Mouse (Mus musculus): ENCODE data around the gene Cfap126. TPM values are rescaled to one million over a fixed set of nuclear protein-coding genes. Genes with fewer than 3 reads are reported as not detected.
"Not testable (repeated sequence)": the region's sequence is repeated elsewhere in the genome, so short reads cannot be mapped to it uniquely, and the experiment has no call there.

Cfap126 gene
- polyA plus RNA-seq, 1 experiment from 2014 or later: 2.3 TPM

DNA sequence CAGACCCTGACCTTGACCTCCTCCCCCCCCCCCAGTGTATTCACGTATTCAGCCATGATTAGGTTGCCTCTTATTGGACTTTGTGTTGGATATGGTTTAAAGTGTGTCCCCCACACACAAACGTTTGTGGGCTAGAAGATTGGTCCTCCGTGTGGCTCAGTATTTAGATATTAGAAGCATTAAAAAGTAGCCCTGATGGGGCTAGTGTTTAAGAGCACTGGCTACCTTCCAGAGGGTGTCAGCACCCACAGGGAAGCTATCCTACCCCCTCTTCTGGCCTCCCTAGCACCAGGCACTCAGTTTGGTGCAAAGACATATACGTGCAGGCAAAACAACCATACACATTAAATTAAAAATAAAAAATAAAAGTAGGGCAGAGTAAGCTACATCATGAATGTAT is 732 bp upstream of the Cfap126 start:
- no peak for ATAC-seq (ENCODE audit: low FRiP score, low read depth)
- H3K4me3 ChIP-seq: no peak overlapping the region
- no peaks in the 10 kb centered on the region for H3K9me3 ChIP-seq
- H3K9ac ChIP-seq: no peak overlapping the region
- no peak overlapping the region; the same call in 1 of the 2 replicates for H3K4me2 ChIP-seq (replicated peaks)
- H3K4me1 ChIP-seq: peaks cover 15% of the 10 kb centered on the region
- WGBS: 81% methylated on average over 4 of the region's 4 CpGs
- no peaks in the 10 kb centered on the region for H3K27me3 ChIP-seq (replicated peaks)
- no peak overlapping the region for H3K27ac ChIP-seq
- H3K36me3 ChIP-seq: no peaks in the 10 kb centered on the region

DNA sequence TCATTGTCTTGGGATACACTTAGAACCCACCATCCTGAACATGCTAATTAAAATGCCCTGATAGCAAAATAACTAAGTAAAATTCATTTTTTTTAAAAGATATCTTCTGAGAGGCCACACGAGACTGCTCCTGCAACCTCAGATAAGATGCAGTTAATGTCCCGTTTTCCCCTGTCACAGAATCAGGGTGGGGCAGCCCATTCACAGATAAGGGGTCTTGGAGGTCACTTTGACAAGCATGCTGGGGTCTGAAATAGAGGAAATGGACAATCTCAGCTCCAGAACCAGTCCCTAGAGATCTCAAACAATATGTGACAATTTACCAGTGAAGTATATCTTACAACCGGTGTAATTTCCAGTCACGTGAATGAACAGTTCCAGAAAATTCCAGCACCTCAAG is 2.6 kb downstream of the Cfap126 start:
- no peaks in the 10 kb centered on the region for H3K36me3 ChIP-seq
- no peak overlapping the region for H3K4me2 ChIP-seq (replicated peaks)
- no peak for ATAC-seq (ENCODE audit: low FRiP score, low read depth)
- 75% methylated on average over 4 of the region's 4 CpGs for WGBS
- peaks cover 11% of the 10 kb centered on the region for H3K4me1 ChIP-seq
- no peaks in the 10 kb centered on the region for H3K27me3 ChIP-seq (replicated peaks)
- H3K27ac ChIP-seq: no peak overlapping the region
- H3K9me3 ChIP-seq: no peaks in the 10 kb centered on the region
- H3K9ac ChIP-seq: no peak overlapping the region
- no peak overlapping the region for H3K4me3 ChIP-seq

DNA sequence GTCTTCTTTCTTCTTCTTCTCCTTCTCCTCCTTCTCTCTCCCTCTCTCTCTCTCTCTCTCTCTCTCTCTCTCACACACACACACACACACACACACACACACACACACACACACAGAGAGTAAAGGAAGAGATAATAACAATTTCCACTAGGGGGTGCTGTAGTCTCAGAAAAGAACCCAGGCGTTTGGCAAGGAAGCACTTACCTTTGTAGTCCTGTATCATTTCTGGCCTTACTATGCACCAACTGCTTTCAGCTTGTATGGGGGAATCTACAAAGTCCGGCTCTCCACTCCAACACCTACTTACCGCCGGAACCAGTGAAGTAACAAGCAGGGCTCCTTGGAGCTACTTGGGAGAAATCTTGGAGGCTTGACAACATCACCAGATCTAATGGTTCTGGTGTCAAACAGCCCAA is 4.6 kb downstream of the Cfap126 start:
- Histone ChIP-seq H3K4me2 (replicated peaks) (no peak overlapping the region), H3K4me1 (peaks cover 7% of the 10 kb centered on the region; the same call in 1 of the 2 replicates), H3K36me3 (no peaks in the 10 kb centered on the region), H3K27ac (no peak overlapping the region), H3K27me3 (replicated peaks) (no peaks in the 10 kb centered on the region), H3K9ac (no peak overlapping the region), H3K4me3 (no peak overlapping the region), H3K9me3 (no peaks in the 10 kb centered on the region)
- peak; percentile 31; the same call in 1 of the 2 replicates for ATAC-seq (ENCODE audit: low FRiP score, low read depth)
- WGBS: 15% methylated on average over 4 of the region's 4 CpGs

DNA sequence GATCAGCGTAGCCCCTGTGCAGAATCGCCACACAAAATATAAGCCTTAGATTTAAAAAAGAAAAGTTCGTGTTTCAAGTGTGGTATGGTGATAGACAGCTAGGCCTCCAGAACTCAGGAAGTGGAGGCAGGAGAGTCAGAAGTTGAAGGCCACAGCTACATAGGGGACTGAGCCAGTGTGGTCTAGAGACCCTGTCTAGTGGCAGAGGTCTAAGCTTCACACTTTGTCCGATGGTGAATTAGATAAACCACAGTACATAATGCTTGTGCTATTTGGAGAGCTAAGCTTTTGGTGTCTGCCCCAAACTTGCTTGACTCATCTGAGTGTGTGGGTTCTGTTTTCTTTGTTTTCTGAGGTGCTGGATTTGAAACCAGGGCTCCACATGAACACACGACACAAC is 5.3 kb downstream of the Cfap126 start:
- Histone ChIP-seq H3K9ac (no peak overlapping the region), H3K36me3 (no peaks in the 10 kb centered on the region), H3K27ac (no peak overlapping the region), H3K4me3 (no peak overlapping the region), H3K4me2 (replicated peaks) (no peak overlapping the region), H3K9me3 (no peaks in the 10 kb centered on the region), H3K27me3 (replicated peaks) (no peaks in the 10 kb centered on the region), H3K4me1 (0 out of 2 replicates have a peak, but pooled peaks cover under 1% of the 10 kb centered on the region)
- no peak for ATAC-seq (ENCODE audit: low FRiP score, low read depth)
- WGBS: 91% methylated on average over 5 of the region's 5 CpGs

DNA sequence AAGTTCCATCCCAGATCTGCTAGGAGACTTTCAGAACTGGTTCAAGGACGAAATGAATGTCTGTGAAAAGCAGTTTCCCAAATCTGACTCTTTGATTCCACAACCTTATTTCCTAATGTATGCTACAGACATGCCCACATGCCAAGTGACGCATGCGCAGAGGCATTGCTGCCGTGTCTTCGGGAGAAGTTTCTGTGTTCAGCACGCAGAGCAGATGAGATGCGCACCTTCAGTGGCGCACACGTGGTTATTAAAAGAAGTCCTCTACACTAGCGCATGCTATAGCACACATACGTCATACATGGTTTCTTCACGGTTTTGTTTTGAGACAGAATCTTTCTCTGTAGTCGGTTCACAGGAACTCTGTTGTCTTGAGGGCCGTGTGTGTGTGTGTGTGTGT is 5.7 kb downstream of the Cfap126 start:
- WGBS: 88% methylated on average over 14 of the region's 14 CpGs
- no peak for ATAC-seq (ENCODE audit: low FRiP score, low read depth)

DNA sequence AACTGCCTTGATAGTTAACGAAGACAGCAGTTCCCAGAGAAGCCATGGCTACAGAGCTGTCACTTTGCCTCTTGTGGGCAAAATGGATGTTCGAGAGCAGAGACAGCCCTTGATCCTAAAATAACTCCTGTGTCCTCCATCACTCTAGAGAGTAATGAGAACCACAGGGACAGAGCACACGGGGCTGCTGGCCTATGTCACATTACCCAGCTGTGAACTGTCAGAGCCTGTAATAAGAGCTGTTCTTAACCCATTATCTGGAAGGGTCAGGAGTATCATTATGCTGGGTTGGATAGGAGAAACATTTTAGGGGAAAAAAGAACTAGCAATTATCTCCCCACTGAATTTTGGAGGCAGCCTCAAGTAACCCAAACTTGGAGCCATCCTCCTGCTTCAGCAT is 7.2 kb downstream of the Cfap126 start:
- Histone ChIP-seq H3K36me3 (no peaks in the 10 kb centered on the region), H3K27me3 (replicated peaks) (no peaks in the 10 kb centered on the region), H3K4me1 (no peaks in the 10 kb centered on the region), H3K9ac (no peak overlapping the region), H3K4me3 (no peak overlapping the region), H3K4me2 (replicated peaks) (no peak overlapping the region), H3K27ac (no peak overlapping the region), H3K9me3 (no peaks in the 10 kb centered on the region)
- 60% methylated on average over 3 of the region's 3 CpGs for WGBS
- ATAC-seq (ENCODE audit: low FRiP score, low read depth): no peak

More for the DNA sequence above, 5.7 kb downstream of the Cfap126 start:
- Histone ChIP-seq H3K4me3 (no peak overlapping the region), H3K36me3 (no peaks in the 10 kb centered on the region), H3K27ac (no peak overlapping the region), H3K4me2 (replicated peaks) (no peak overlapping the region), H3K4me1 (no peaks in the 10 kb centered on the region), H3K9ac (no peak overlapping the region), H3K9me3 (no peaks in the 10 kb centered on the region), H3K27me3 (replicated peaks) (no peaks in the 10 kb centered on the region)

DNA sequence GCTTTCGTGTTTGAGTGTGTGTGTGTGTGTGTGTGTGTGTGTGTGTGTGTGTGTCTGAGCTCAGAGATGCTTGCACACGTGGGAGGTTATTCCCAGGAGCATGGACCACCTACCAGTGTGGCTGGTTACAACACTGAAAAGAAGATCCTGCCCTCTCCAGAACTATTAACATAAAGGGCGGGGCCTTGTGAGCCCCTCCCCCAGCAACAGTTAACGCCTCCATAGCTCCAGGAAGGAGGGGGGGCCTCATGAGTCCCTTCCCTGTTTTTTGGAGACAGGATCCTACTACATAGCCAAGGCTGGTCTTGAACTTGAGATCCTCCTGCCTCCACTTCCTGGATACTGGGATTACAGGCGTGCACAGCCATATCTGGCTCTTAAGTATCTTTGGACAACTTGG is 8.1 kb downstream of the Cfap126 start:
- Histone ChIP-seq H3K4me3 (no peak overlapping the region), H3K9me3 (no peaks in the 10 kb centered on the region), H3K27ac (no peak overlapping the region), H3K27me3 (replicated peaks) (no peaks in the 10 kb centered on the region), H3K9ac (no peak overlapping the region), H3K4me2 (replicated peaks) (no peak overlapping the region), H3K4me1 (no peaks in the 10 kb centered on the region), H3K36me3 (no peaks in the 10 kb centered on the region)
- ATAC-seq (ENCODE audit: low FRiP score, low read depth): no peak
- WGBS: 52% methylated on average over 5 of the region's 5 CpGs

DNA sequence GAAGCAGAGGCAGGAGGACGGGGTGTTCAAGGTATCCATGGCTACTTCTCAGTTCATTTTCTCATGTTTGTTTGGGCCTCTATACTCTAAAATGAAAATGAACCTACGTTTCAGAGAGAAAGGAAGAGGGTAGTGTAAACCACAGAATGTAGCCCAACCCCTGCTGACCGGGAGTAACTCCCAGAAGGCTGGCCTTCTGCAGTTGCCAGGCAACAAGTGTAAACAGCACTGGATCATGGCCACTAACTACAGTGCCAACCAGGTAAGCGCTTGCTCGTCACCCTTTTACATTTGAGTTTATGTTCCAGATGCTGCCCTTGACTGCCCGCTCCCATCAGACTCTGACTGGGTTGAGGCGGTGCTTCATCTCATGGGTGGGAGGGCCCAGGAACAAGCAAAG is 9.2 kb downstream of the Cfap126 start:
- no peak overlapping the region for H3K4me2 ChIP-seq (replicated peaks)
- ATAC-seq (ENCODE audit: low FRiP score, low read depth): no peak
- no peak overlapping the region for H3K9ac ChIP-seq
- no peak overlapping the region for H3K4me3 ChIP-seq
- H3K27me3 ChIP-seq (replicated peaks): no peaks in the 10 kb centered on the region
- WGBS: 38% methylated on average over 7 of the region's 7 CpGs
- peaks cover 3% of the 10 kb centered on the region for H3K36me3 ChIP-seq
- H3K27ac ChIP-seq: no peak overlapping the region
- no peaks in the 10 kb centered on the region for H3K9me3 ChIP-seq
- H3K4me1 ChIP-seq: no peaks in the 10 kb centered on the region

DNA sequence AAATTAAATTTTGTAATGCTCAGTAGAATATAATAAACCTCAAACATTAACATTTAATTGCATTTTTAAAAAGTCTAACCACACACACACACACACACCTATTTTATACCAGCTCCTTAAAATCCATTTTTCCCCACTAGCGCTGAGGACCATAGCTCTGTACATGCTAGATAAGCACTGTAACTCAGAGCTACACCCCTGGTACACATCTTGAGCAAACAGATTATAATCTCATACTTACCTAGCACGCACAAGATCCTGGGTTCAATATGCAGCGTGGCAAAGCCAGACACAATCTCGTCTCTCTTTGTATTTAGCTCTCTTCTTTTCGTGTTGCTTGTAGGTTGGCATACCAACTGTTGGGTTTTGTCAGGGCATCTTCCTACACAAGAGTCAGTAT is 10.7 kb downstream of the Cfap126 start:
- Histone ChIP-seq H3K27me3 (replicated peaks) (no peaks in the 10 kb centered on the region), H3K27ac (no peak overlapping the region), H3K9me3 (no peaks in the 10 kb centered on the region), H3K9ac (no peak overlapping the region), H3K4me3 (no peak overlapping the region), H3K4me1 (no peaks in the 10 kb centered on the region), H3K4me2 (replicated peaks) (no peak overlapping the region), H3K36me3 (peaks cover 16% of the 10 kb centered on the region)
- 91% methylated on average over 5 of the region's 5 CpGs for WGBS
- ATAC-seq (ENCODE audit: low FRiP score, low read depth): no peak

DNA sequence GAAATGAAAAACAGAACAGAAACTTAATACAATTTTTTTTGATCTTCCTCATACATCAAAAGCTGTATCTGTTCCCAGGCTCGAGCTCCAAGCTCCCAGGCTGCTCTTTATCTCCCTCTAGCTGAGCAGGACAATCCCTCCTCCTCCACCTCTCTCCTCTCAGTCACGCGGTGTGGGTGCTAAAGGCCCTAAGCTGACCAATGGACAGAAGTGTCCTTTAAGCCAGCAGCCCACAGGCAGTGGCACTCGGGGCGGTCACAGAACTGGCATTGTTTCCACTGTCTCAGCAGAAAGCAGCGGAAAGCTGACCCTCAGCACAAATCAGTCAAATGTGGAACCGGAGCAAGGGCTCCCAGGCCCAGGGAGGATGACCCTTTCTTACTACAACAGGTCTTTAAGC is 15.5 kb downstream of the Cfap126 start:
- no peak overlapping the region for H3K9ac ChIP-seq
- 62% methylated on average over 7 of the region's 7 CpGs for WGBS
- H3K9me3 ChIP-seq: no peaks in the 10 kb centered on the region
- no peak overlapping the region for H3K4me2 ChIP-seq (replicated peaks)
- H3K4me3 ChIP-seq: no peak overlapping the region
- no peak overlapping the region for H3K27ac ChIP-seq
- ATAC-seq (ENCODE audit: low FRiP score, low read depth): no peak
- no peaks in the 10 kb centered on the region for H3K27me3 ChIP-seq (replicated peaks)
- H3K4me1 ChIP-seq: no peaks in the 10 kb centered on the region
- peaks cover 44% of the 10 kb centered on the region for H3K36me3 ChIP-seq

DNA sequence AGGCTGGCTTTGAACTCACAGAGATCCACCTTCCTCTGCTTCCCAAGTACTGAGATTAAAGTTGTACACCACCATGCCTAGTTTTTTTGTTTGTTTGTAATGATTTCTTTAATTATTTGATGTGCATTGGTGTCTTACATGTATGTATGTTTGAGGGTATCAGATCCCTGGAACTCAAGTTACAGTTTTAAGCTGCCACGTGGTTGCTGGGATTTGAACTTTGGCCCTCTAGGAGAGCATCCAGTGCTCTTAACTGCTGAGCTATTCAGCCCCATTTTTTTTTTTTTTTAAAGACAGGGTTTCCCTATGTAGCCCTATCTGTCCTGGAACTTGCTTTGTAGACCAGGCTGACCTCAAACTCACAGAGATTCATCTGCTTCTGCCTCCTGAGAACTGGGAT is 17.3 kb downstream of the Cfap126 start:
- ATAC-seq (ENCODE audit: low FRiP score, low read depth): no peak
- Histone ChIP-seq H3K4me2 (replicated peaks) (no peak overlapping the region), H3K4me3 (no peak overlapping the region), H3K9me3 (no peaks in the 10 kb centered on the region), H3K27ac (no peak overlapping the region), H3K4me1 (no peaks in the 10 kb centered on the region), H3K36me3 (peaks cover 61% of the 10 kb centered on the region), H3K27me3 (replicated peaks) (no peaks in the 10 kb centered on the region), H3K9ac (no peak overlapping the region)
- WGBS: 96% methylated on average over 1 of the region's 1 CpGs

DNA sequence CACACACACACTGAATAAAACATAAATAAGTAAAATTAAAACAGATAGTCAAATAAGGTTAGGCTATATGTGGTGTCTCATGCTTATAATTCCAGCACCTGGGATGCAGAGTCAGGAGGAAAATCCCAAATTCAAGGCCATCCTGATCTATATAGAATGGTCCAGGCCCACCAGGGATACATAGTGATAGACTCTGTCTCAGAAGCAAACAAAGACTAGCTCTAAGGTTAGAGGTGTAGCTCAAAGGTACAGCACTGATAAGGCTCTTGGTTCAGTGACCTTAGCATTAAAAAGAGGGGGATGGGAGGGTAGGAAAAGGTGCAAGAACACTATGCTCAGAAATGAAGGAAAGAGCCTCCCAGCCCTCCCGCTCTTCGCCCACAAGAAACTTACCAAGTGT is 21.9 kb downstream of the Cfap126 start:
- Histone ChIP-seq H3K27me3 (replicated peaks) (no peaks in the 10 kb centered on the region), H3K4me2 (replicated peaks) (no peak overlapping the region), H3K4me1 (no peaks in the 10 kb centered on the region), H3K4me3 (no peak overlapping the region), H3K9ac (no peak overlapping the region), H3K9me3 (no peaks in the 10 kb centered on the region), H3K36me3 (peaks cover 69% of the 10 kb centered on the region), H3K27ac (no peak overlapping the region)
- WGBS: 93% methylated on average over 2 of the region's 2 CpGs
- no peak for ATAC-seq (ENCODE audit: low FRiP score, low read depth)

DNA sequence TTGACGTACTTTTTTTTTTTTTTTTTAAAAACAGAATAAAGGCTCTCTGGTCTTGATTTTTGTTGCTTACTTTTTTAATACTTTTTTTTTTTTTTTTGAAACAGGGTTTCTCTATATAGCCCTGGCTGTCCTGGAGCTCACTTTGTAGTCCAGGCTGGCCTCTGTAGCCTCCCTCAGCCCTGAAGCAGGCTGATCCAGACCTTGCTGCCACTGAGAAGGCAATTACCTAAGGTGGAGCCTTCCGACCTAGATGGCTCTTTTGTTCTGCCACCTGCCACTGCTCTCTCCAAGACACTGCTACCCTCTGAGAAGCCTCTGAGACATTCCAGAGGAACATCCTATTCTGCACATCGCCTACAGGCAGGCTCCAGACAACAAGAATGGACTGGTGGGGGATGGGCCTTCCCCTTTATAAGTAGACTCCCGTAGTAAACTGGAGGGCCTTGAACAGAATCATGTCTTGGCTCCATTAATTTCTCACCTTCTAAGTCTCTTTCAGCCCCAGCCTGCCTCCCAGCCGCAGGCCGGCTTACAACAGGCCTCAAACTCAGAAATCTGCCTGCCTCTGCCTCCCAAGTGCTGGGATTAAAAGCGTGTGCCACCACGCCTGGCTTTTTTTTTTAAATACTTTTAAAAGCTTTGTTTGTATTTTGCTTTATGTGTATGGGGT is 23.9 kb downstream of the Cfap126 start:
- not testable (repeated sequence) for H3K9me3 ChIP-seq; H3K27me3 ChIP-seq (replicated peaks); H3K4me1 ChIP-seq; H3K4me2 ChIP-seq (replicated peaks); H3K27ac ChIP-seq; H3K4me3 ChIP-seq; H3K9ac ChIP-seq; ATAC-seq (ENCODE audit: low FRiP score, low read depth)
- peaks cover 81% of the 10 kb centered on the region for H3K36me3 ChIP-seq
- 82% methylated on average over 8 of the region's 8 CpGs for WGBS
